Mouse (Mus musculus): ENCODE measurements around the gene Gzmd. TPM values are rescaled to one million over a fixed set of nuclear protein-coding genes. Genes with fewer than 3 reads are reported as not detected.
"Not testable (repeated sequence)": the region's sequence is repeated elsewhere in the genome, so short reads cannot be mapped to it uniquely, and the experiment has no call there.

Gene Gzmd
- total and polyA plus RNA-seq, 3 experiments, result not detected

GRCm38 (mm10) chr14:56162109-56162508 is 29.7 kb upstream of the Gzmd start:
- no peaks in the 10 kb centered on the region for H3K4me1 ChIP-seq (ENCODE audit: control insufficient read depth in 1 of 2, insufficient read depth in 2 of 2, low read length in 2 of 2)
- H3K9ac ChIP-seq (ENCODE audit: control insufficient read depth, low read depth, low read length, poor library complexity, severe bottlenecking), result no peak overlapping the region
- no peaks in the 10 kb centered on the region for H3K9me3 ChIP-seq (replicated peaks; ENCODE audit: insufficient read depth, low read length)
- H3K27me3 ChIP-seq (ENCODE audit: control insufficient read depth in 1 of 2, insufficient read depth in 2 of 2, low read length in 2 of 2), result peaks cover 0 to 4% of the 10 kb centered on the region in 2 experiments; a peak in 2 of 4 replicates
- H3K79me2 ChIP-seq (ENCODE audit: control insufficient read depth, insufficient read depth, low read length, poor library complexity), result no peaks in the 10 kb centered on the region
- no peak for DNase-seq (ENCODE audit: low read depth, low spot score)
- no peak overlapping the region for H3K4me3 ChIP-seq (ENCODE audit: control insufficient read depth in 1 of 2, insufficient read depth in 1 of 2, low read depth in 2 of 2, low read length in 2 of 2)
- TF ChIP-seq TCF12 (IDR thresholded peaks at IDR 0.05; ENCODE audit: low read depth, low read length), result no peak
- TF ChIP-seq ELF1 (IDR thresholded peaks at IDR 0.05; ENCODE audit: low read depth, low read length), result no peak
- TF ChIP-seq E2F4 (IDR thresholded peaks at IDR 0.05; ENCODE audit: borderline replicate concordance, low read depth, low read length), result no peak
- TF ChIP-seq ZKSCAN1 (IDR thresholded peaks at IDR 0.05; ENCODE audit: low read depth, low read length), result no peak
- no peak for TF ChIP-seq TBP (IDR thresholded peaks at IDR 0.05; ENCODE audit: low read depth, low read length)
- TF ChIP-seq CHD1 (IDR thresholded peaks at IDR 0.05; ENCODE audit: low read depth, low read length), result no peak
- TF ChIP-seq MXI1 (IDR thresholded peaks at IDR 0.05; ENCODE audit: low read depth, low read length), result no peak
- TF ChIP-seq NRF1 (IDR thresholded peaks at IDR 0.05; ENCODE audit: insufficient read depth, low read depth, low read length, poor library complexity, severe bottlenecking), result no peak
- no peak for TF ChIP-seq USF1 (IDR thresholded peaks at IDR 0.05; ENCODE audit: low read depth, low read length)
- no peak for TF ChIP-seq ZC3H11A (IDR thresholded peaks at IDR 0.05; ENCODE audit: low read depth, low read length)
- no peak for TF ChIP-seq USF2 (IDR thresholded peaks at IDR 0.05; ENCODE audit: borderline replicate concordance in 1 of 2, insufficient read depth in 1 of 2, low read depth in 1 of 2, low read length in 2 of 2)
- TF ChIP-seq TAL1 (IDR thresholded peaks at IDR 0.05; ENCODE audit: low read length), result no peak
- no peak for TF ChIP-seq GATA1 (IDR thresholded peaks at IDR 0.05; ENCODE audit: low read depth, low read length)
- no peak for TF ChIP-seq CTCF (IDR thresholded peaks at IDR 0.05 in 2 of 3, conservative IDR thresholded peaks at IDR 0.05 in 1 of 3; ENCODE audit: control insufficient read depth in 1 of 3, insufficient read depth in 1 of 3, low read depth in 2 of 3, low read length in 3 of 3, poor library complexity in 1 of 3, severe bottlenecking in 1 of 3)
- TF ChIP-seq POLR2A (IDR thresholded peaks at IDR 0.05; ENCODE audit: control insufficient read depth in 1 of 2, insufficient read depth in 1 of 2, low read depth in 1 of 2, low read length in 2 of 2, poor library complexity in 1 of 2), result no peak
- TF ChIP-seq KAT2A (conservative IDR thresholded peaks at IDR 0.05; ENCODE audit: low read depth, low read length), result no peak
- TF ChIP-seq RAD21 (IDR thresholded peaks at IDR 0.05; ENCODE audit: low read depth, low read length), result no peak
- H3K27ac ChIP-seq (ENCODE audit: control insufficient read depth, low read depth, low read length), result no peak overlapping the region
- no peaks in the 10 kb centered on the region for H3K36me3 ChIP-seq (ENCODE audit: control insufficient read depth in 1 of 2, insufficient read depth in 2 of 2, low read length in 2 of 2)

- DNase-seq (ENCODE audit: low read depth, low spot score); H3K36me3 ChIP-seq (ENCODE audit: control insufficient read depth in 1 of 2, insufficient read depth in 2 of 2, low read length in 2 of 2); H3K27me3 ChIP-seq (ENCODE audit: control insufficient read depth in 1 of 2, insufficient read depth in 2 of 2, low read length in 2 of 2); H3K4me3 ChIP-seq (ENCODE audit: control insufficient read depth in 1 of 2, insufficient read depth in 1 of 2, low read depth in 2 of 2, low read length in 2 of 2); H3K9me3 ChIP-seq (replicated peaks; ENCODE audit: insufficient read depth, low read length); H3K9ac ChIP-seq (ENCODE audit: control insufficient read depth, low read depth, low read length, poor library complexity, severe bottlenecking); H3K27ac ChIP-seq (ENCODE audit: control insufficient read depth, low read depth, low read length); H3K4me1 ChIP-seq (ENCODE audit: control insufficient read depth in 1 of 2, insufficient read depth in 2 of 2, low read length in 2 of 2); H3K79me2 ChIP-seq (ENCODE audit: control insufficient read depth, insufficient read depth, low read length, poor library complexity): not testable (repeated sequence)
Observed at GRCm38 (mm10) chr14:56159479-56159878, 27.1 kb upstream of the Gzmd start, which contains the start of gene Gzmg. Gene Gzmg (minus strand): TSS chr14:56159579.

All from MEL (cell line).